Mouse (Mus musculus): Measurements from ENCODE around the gene Lingo3. TPM values are rescaled to one million over a fixed set of nuclear protein-coding genes. Genes with fewer than 3 reads are reported as not detected.

Lingo3 gene
- total RNA-seq (2014; fragmentation: Nextera tagmentation) (not detected in 2 replicates), total RNA-seq (2017) (0.05 and 0.06 TPM in 2 replicates), polyA plus RNA-seq (2012) (not detected in 2 replicates)

- no peak for TF ChIP-seq TAL1 (conservative IDR thresholded peaks at IDR 0.05; ENCODE audit: low read depth, low read length)
- no peak for TF ChIP-seq GATA1 (IDR thresholded peaks at IDR 0.05; ENCODE audit: borderline replicate concordance, low read length)
- DNase-seq (ENCODE audit: low spot score) (no peak), ATAC-seq (ENCODE audit: extremely low read depth, insufficient number of reproducible peaks, low FRiP score, poor library complexity, severe bottlenecking) (no peak)
- peaks cover 21% of the 10 kb centered on the region for H3K4me1 ChIP-seq (ENCODE audit: insufficient read depth, low read depth, low read length)
- no peak within 1 kb of the TSS for H3K4me3 ChIP-seq (ENCODE audit: low read depth, low read length)
- peaks cover 75% of the 10 kb centered on the region for H3K27me3 ChIP-seq (ENCODE audit: insufficient read depth, low read length)
- H3K9me3 ChIP-seq (replicated peaks): no peaks in the 10 kb centered on the region
- H3K36me3 ChIP-seq (replicated peaks): peaks cover under 1% of the 10 kb centered on the region
Observed at GRCm38 (mm10) chr10:80843931-80844547, at the start of gene Lingo3. TSS of gene Lingo3 (minus strand) at chr10:80844039.

GRCm38 (mm10) chr10:80887181-80887580, 43.3 kb upstream of the Lingo3 start:
- DNase-seq (ENCODE audit: low spot score) (no peak), ATAC-seq (ENCODE audit: extremely low read depth, insufficient number of reproducible peaks, low FRiP score, poor library complexity, severe bottlenecking) (no peak)
- H3K9me3 ChIP-seq (replicated peaks): peaks cover 3% of the 10 kb centered on the region; the same call in 1 of the 2 replicates

GRCm38 (mm10) chr10:80881301-80881700, 37.5 kb upstream of the Lingo3 start:
- peaks cover 49% of the 10 kb centered on the region for H3K27me3 ChIP-seq (ENCODE audit: insufficient read depth, low read length)
- peaks cover 34% of the 10 kb centered on the region for H3K4me1 ChIP-seq (ENCODE audit: insufficient read depth, low read depth, low read length)
- no peak overlapping the region for H3K4me3 ChIP-seq (ENCODE audit: low read depth, low read length)
- TF ChIP-seq CTCF (IDR thresholded peaks at IDR 0.05; ENCODE audit: low read depth, low read length) (peak; percentile 88), TAL1 (conservative IDR thresholded peaks at IDR 0.05; ENCODE audit: low read depth, low read length) (no peak), POLR2AphosphoS5 (IDR thresholded peaks at IDR 0.05; ENCODE audit: insufficient replicate concordance, low read depth, low read length) (no peak)
- H3K36me3 ChIP-seq (replicated peaks): no peaks in the 10 kb centered on the region
- DNase-seq (ENCODE audit: low spot score) (no peak), ATAC-seq (ENCODE audit: extremely low read depth, insufficient number of reproducible peaks, low FRiP score, poor library complexity, severe bottlenecking) (no peak)
- H3K9me3 ChIP-seq (replicated peaks): no peaks in the 10 kb centered on the region

More at GRCm38 (mm10) chr10:80887181-80887580, 43.3 kb upstream of the Lingo3 start:
- peaks cover 8% of the 10 kb centered on the region for H3K4me1 ChIP-seq (ENCODE audit: insufficient read depth, low read depth, low read length)
- TF ChIP-seq CTCF (IDR thresholded peaks at IDR 0.05; ENCODE audit: low read depth, low read length) (no peak), POLR2AphosphoS5 (IDR thresholded peaks at IDR 0.05; ENCODE audit: insufficient replicate concordance, low read depth, low read length) (no peak), GATA2 (IDR thresholded peaks at IDR 0.05; ENCODE audit: borderline replicate concordance, low read depth, low read length) (no peak), TAL1 (conservative IDR thresholded peaks at IDR 0.05; ENCODE audit: low read depth, low read length) (no peak), GATA1 (IDR thresholded peaks at IDR 0.05; ENCODE audit: borderline replicate concordance, low read length) (no peak)
- no peak overlapping the region for H3K4me3 ChIP-seq (ENCODE audit: low read depth, low read length)
- H3K27me3 ChIP-seq (ENCODE audit: insufficient read depth, low read length): peaks cover 65% of the 10 kb centered on the region
- no peaks in the 10 kb centered on the region for H3K36me3 ChIP-seq (replicated peaks)

GRCm38 (mm10) chr10:80880901-80881300, 37.1 kb upstream of the Lingo3 start:
- no peak for DNase-seq (ENCODE audit: low spot score)
- ATAC-seq (ENCODE audit: extremely low read depth, insufficient number of reproducible peaks, low FRiP score, poor library complexity, severe bottlenecking): no peak
- Histone ChIP-seq H3K36me3 (replicated peaks) (no peaks in the 10 kb centered on the region), H3K4me3 (ENCODE audit: low read depth, low read length) (no peak overlapping the region), H3K4me1 (ENCODE audit: insufficient read depth, low read depth, low read length) (peaks cover 38% of the 10 kb centered on the region), H3K9me3 (replicated peaks) (no peaks in the 10 kb centered on the region), H3K27me3 (ENCODE audit: insufficient read depth, low read length) (peaks cover 45% of the 10 kb centered on the region)
- no peak for TF ChIP-seq CTCF (IDR thresholded peaks at IDR 0.05; ENCODE audit: low read depth, low read length)
- no peak for TF ChIP-seq TAL1 (conservative IDR thresholded peaks at IDR 0.05; ENCODE audit: low read depth, low read length)
- TF ChIP-seq GATA1 (IDR thresholded peaks at IDR 0.05; ENCODE audit: borderline replicate concordance, low read length): no peak
- TF ChIP-seq GATA2 (IDR thresholded peaks at IDR 0.05; ENCODE audit: borderline replicate concordance, low read depth, low read length): no peak
- TF ChIP-seq POLR2AphosphoS5 (IDR thresholded peaks at IDR 0.05; ENCODE audit: insufficient replicate concordance, low read depth, low read length): no peak

- peak; percentile 96 for TF ChIP-seq CTCF (IDR thresholded peaks at IDR 0.05; ENCODE audit: low read depth, low read length)
- no peak for TF ChIP-seq POLR2AphosphoS5 (IDR thresholded peaks at IDR 0.05; ENCODE audit: insufficient replicate concordance, low read depth, low read length)
- no peak for TF ChIP-seq GATA2 (IDR thresholded peaks at IDR 0.05; ENCODE audit: borderline replicate concordance, low read depth, low read length)
- Histone ChIP-seq H3K9me3 (replicated peaks) (no peaks in the 10 kb centered on the region), H3K36me3 (replicated peaks) (no peaks in the 10 kb centered on the region), H3K27me3 (ENCODE audit: insufficient read depth, low read length) (peaks cover 38% of the 10 kb centered on the region), H3K4me3 (ENCODE audit: low read depth, low read length) (no peak overlapping the region; the same call in 1 of the 2 replicates), H3K4me1 (ENCODE audit: insufficient read depth, low read depth, low read length) (peaks cover 38% of the 10 kb centered on the region)
- DNase-seq (ENCODE audit: low spot score): peak; percentile 71
- ATAC-seq (ENCODE audit: extremely low read depth, insufficient number of reproducible peaks, low FRiP score, poor library complexity, severe bottlenecking): peak; percentile 43
Observed at GRCm38 (mm10) chr10:80880131-80880641, 36.3 kb upstream of the Lingo3 start.

- Histone ChIP-seq H3K4me1 (ENCODE audit: insufficient read depth, low read depth, low read length) (peaks cover 45% of the 10 kb centered on the region), H3K4me3 (ENCODE audit: low read depth, low read length) (no peak overlapping the region), H3K36me3 (replicated peaks) (no peaks in the 10 kb centered on the region), H3K9me3 (replicated peaks) (no peaks in the 10 kb centered on the region), H3K27me3 (ENCODE audit: insufficient read depth, low read length) (peaks cover 33% of the 10 kb centered on the region)
- DNase-seq (ENCODE audit: low spot score) (no peak), ATAC-seq (ENCODE audit: extremely low read depth, insufficient number of reproducible peaks, low FRiP score, poor library complexity, severe bottlenecking) (no peak)
- TF ChIP-seq GATA1 (IDR thresholded peaks at IDR 0.05; ENCODE audit: borderline replicate concordance, low read length) (no peak), POLR2AphosphoS5 (IDR thresholded peaks at IDR 0.05; ENCODE audit: insufficient replicate concordance, low read depth, low read length) (no peak), TAL1 (conservative IDR thresholded peaks at IDR 0.05; ENCODE audit: low read depth, low read length) (no peak), GATA2 (IDR thresholded peaks at IDR 0.05; ENCODE audit: borderline replicate concordance, low read depth, low read length) (no peak), CTCF (IDR thresholded peaks at IDR 0.05; ENCODE audit: low read depth, low read length) (no peak)
Observed at GRCm38 (mm10) chr10:80876594-80876993, 32.8 kb upstream of the Lingo3 start.

Measured in G1E (cell line).